Mouse (Mus musculus): ENCODE results near the gene Grap.
A peak's percentile ranks its signal among the peaks of the same experiment; 100 is the strongest.

Grap gene

DNA sequence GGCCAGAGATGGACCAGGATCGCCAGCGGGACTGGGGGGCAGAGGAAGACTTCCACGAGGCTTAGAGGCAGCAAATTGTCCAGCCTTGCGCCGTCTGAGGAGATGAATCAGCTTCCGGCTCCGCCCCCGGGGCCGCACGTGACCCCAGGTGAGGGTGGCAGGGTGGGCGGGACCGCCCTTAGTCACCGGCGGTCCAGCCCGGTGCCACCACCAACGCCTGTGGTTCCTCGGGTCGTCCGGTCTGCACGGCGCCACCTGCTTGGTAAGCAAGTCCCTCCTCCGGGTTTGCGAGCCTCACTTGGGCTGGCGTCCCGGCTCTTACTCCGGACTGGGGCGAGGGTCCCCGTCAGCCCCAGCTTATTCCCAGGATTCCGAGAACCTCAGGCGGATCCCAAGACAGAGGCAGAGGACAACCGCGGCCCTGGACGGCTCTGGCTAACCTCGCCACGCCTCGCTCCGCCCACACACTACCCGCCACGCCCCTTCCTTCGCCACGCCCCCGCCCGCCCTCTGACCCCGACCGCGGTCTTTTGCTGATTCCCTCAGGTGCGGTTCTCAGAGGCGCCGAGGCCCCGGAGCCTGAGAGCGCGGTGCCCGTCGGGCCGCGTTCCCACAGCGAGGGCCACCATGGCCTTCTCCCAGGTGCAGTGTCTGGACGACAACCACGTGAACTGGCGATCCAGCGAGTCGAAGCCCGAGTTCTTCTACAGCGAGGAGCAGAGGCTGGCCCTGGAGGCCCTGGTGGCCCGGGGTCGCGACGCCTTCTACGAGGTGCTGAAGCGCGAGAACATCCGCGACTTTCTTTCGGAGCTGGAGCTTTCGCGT, 31.1 kb downstream of the Grap start, which contains the start of gene Fam83g:
Fam83g (plus strand) TSS at position 185 of the 825 bp plus-strand sequence.
- peak; percentile 87 for DNase-seq (ENCODE audit: low read depth)

DNA sequence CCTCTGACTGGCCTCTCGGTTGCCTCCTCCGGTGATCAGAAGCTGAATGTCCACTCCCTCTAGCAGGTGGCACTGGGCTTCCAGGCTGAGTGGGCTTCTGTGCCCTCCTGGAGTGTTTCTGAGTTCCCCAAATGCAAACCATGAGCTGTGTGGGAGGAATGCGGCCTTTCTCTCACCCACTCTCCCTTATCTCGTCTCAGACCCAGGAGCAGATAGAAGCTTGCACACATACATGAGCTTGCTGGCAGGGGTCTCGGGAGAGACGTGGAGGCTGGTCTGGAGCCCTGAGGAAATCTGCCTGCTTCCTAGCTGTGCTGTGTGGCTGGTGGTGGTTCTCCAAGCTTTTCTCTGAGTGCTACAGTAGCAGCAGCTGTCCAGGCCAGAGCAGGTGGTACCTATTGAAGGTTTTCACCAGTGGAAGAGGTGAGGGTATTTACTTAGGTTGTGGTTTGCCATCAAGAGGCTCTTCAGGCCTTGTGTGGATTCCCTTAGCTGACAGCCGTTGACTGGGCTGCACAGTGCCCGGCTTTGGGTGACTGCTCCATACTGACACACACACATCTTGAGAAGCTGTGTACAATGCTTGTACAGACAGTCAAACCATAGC, 32.2 kb downstream of the Grap start:
- DNase-seq (ENCODE audit: low read depth): no peak

DNA sequence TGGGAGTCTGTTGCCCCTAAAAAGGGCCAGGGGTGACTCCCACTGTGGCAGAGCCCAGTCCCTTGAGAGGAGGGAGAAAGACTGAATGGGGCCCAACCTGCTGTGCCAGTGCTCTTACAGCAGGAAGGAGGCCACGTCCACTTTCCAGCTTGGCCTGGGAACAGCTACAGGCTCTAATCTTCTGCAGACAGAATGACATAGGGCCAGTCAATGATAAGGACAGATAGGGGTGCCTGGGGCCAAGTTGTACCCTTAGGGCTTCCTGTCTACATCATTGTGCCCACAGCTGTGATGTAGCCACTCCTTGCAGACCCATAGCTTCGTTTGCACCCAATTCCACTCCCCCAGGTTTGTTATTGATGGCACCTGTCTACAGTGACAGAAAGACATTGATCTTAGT, 33.1 kb downstream of the Grap start:
- no peak for DNase-seq (ENCODE audit: low read depth)

DNA sequence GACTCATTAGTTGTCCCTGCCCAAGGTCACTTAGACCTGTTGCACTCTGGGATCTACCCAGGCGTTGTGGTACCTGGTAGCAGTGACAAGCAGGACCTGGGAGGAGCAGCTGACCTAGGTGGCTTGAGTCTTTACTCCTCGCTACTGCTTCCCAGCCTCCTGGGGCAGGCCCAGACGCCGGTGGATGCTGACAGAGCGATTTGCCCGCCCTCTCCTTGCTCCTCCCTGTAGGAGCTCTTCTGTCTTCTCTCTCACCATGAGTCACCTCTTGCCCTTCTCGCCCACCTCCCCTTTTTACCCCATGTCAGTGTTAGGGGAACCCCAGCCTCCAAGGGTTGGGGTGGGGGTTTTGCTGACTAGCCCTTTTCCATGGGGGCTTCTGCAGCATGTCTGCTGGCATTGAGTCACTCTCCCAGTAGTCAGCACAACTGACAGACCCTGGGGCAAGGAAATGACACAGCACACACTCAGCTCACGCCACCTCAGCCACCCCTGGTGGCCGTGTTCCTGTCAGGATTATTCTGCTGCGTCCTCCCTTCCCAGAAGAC, 33.9 kb downstream of the Grap start:
- DNase-seq (ENCODE audit: low read depth): no peak

DNA sequence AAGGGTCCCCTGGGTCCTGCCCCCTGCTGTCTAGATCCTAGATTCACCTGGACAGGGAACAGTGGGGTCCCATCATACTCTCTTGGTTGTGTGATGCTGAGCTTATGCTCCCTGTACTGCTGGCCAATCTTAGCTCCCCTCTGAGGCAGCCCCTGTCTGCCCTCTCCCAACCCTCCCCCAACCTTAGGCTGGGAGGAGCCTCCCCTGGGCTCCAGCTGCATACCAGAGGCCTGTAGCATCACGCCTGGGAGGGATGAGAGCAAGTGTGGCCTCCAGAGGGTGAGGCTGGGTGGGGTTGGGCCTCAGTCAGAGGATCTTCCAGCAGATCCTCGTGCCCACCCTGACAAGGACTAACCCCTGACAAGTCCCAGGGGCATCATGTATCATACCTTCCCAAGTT, 34.5 kb downstream of the Grap start:
- DNase-seq (ENCODE audit: low read depth): no peak

DNA sequence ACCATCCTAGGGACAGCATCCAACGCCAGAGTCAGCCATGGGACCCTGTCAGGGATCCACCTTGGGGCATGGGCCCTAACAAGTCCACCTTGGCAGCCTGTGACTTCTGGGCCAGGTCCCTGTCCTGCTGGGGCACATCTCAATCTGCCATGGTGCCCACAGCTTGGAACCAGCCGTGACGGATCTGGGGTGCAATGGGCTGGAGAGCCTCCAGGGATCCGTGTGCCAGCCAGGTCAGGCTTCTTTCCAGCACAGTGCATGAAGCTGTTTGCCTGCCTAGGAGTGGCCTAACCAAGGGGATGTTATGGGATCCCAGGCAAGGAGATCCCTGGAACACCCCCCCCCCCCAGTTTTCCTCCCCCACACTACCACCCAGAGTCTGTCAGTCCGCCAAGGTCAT, 39.9 kb downstream of the Grap start:
- no peak for DNase-seq (ENCODE audit: low read depth)

DNA sequence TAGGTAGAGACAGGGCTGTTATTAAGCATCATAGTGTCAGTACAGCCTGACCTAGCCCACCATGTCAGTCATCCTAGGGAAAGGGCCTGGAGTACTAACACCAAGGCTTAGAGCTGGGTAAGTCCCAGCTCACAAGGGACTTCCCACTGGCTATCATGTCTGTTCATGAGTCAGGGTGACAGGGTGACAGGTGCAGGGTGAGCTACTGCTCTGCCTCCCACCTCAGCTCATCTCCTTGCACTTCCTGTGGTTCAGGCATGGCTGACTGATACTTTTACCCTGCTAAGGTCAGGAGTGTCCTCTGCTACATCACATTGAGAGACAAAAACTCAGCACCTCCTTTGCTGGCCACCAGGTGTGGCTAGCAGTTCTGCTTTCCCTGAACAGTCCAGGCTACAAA, 45.8 kb downstream of the Grap start:
- DNase-seq (ENCODE audit: low read depth): peak; percentile 62

DNA sequence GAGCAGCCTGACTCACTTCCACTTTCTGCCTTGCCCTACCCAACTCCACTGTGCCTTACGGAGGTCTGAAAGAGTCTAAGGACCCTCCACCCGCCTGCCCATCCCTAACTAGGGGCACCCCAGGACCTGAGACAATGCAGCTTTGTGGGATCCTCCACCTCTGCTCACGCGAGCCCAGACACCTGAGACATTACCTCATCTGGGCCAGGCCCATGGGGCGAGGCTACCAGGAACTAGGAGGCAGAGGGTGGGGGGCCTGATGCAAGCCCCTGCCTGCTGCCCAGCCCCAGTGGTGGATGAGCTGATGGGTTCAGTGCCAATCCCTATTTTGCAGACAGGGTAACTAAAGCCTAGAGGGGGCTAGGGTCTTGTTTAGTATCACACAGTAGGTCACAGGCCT, 46.4 kb downstream of the Grap start:
- DNase-seq (ENCODE audit: low read depth): no peak

DNA sequence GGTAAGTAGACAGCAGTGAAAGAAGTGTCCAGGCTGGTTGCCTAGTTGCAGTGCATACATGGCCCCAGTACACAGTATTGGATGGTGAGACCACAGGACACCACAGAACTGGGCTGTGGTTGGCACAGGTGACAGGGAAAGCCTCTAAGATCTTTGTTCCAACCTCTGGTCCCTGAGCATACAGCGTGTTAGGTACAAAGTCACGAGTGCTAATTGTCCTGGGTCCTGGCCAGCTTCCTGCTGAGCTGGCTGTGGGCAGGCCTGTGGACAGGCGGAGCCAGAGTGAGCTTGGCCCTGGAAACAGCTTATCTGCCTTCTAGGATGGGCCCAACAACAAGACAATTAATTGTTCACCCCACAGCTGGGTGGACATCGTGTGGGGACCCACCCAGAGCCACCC, 46.9 kb downstream of the Grap start:
- DNase-seq (ENCODE audit: low read depth): no peak

DNA sequence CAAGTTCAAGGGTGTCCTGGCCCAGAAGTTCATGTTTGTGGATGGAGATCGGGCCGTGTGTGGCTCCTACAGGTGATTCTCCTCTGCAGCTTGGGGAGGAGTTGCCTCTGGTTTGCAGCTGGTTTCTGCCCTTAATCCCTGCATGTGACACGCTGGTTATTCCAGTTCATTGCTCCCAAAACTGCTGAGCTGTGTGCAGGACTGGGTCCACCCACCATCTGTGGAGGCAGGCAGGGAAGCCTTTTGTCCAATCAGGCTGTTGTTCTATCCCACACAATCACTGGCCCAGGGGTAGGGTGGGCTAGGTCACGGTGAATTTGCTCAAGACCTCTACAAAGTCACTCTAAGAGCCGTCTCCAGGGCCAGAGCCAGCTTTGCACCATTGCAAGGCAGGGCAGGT, 48.6 kb downstream of the Grap start:
- no peak for DNase-seq (ENCODE audit: low read depth)

DNA sequence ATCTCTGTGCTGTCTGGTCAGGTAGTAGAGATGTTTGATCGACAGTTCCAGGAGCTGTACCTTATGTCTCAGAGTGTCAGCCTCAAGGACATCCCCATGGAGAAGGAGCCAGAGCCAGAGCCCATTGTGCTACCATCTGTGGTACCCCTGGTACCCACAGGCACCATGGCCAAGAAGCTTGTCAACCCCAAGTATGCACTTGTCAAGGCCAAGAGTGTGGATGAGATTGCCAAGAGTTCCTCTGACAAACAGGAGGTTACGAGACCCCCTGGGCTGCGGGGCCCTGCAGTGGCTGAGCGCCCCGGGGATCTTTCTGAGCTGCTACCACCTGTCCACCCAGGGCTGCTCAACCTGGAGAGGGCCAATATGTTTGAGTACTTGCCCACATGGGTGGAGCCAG, 49.4 kb downstream of the Grap start:
- DNase-seq (ENCODE audit: low read depth): no peak

DNA sequence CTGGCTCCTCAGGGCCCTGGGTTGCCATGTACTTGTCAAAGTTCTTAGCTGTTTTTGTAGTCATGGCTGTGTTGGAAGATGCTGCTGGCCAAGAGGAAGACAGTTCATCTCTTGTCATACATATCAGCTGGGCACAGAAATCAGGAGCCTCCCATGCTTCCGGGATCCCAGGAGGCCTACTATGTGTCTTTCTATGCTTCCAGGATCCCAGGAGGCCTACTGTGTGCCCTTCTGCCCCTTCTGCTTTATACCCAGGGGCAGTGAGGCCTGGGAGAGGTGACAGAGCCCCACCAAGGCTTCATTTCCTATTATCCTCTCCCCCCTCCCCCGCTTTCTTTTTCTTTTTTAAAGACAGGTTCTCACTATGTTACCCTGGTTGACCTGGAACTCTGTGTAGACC, 52.5 kb downstream of the Grap start:
- no peak for DNase-seq (ENCODE audit: low read depth)

DNA sequence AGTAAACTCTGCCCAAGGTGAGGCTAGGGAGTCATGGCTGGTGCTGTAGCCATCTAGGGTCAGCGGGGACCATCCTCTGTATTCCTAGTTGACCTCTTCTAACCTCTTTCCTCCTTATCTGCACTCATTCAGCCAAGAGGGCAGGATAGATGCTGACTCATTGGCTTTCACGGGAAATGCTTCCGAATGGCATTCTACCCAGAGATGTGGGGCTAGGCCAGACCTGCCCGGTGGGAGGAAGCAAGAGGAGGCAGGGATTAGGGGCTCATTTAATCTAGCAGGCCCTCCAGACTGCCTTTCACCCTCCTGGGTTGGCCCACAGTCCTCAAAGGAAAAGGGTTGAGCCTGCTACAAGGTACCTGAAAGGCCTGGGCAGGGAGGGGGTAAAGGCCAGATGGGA, 53.2 kb downstream of the Grap start:
- DNase-seq (ENCODE audit: low read depth): no peak

DNA sequence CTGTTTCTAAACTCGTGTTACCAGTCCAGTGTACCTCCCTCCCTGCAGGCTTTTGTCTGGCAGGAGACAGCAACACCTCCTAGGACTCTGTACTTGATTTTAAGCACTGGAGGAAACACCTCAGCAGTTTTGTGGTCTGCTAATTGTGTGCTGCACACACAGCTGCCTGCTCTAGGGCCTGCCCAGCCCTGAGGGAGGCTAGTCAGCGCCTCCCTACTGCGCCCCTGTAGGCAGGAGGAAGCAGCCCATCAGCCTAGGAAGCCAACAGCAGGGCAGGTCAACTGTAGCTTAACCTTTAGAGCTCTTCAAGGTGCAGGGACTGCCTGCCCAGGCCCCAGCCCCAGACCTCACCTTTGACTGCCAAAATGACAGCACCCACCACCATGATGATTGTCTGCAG, 55.9 kb downstream of the Grap start:
- peak; percentile 24 for DNase-seq (ENCODE audit: low read depth)

DNA sequence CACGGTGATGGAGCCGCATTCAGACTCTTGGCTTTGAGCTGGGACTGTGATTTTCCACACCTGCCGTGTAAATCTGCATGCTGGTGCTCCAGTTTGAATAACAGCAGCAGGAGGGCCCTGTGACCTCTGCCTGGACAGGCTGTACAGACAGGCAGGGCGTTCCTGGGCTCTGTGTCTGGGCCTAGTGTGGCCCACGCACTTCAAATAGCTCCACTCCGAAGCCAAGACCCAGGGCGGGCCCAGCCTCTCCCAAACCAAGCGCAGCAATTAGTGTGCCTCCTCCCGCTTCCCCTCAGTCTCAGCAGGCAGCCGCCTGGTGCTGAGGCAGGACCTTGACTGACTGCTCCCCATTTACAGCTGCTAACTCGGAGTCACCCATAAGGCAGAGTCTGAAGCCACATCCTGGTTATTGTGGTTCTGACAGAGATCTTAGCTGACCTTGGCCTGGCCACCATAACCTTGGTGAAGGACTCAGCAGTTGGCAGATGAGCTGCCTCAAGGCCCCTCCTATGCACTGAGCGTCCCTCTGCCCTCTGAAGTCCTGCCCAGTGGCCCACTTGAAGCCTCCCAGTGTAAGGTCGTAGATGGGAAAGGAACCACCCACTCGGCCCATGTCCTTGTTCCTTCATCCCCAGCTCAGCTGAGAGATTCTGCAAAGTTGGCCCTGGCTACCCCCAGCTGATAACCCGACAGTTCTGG, 60.2 kb downstream of the Grap start:
- no peak for DNase-seq (ENCODE audit: low read depth)

DNA sequence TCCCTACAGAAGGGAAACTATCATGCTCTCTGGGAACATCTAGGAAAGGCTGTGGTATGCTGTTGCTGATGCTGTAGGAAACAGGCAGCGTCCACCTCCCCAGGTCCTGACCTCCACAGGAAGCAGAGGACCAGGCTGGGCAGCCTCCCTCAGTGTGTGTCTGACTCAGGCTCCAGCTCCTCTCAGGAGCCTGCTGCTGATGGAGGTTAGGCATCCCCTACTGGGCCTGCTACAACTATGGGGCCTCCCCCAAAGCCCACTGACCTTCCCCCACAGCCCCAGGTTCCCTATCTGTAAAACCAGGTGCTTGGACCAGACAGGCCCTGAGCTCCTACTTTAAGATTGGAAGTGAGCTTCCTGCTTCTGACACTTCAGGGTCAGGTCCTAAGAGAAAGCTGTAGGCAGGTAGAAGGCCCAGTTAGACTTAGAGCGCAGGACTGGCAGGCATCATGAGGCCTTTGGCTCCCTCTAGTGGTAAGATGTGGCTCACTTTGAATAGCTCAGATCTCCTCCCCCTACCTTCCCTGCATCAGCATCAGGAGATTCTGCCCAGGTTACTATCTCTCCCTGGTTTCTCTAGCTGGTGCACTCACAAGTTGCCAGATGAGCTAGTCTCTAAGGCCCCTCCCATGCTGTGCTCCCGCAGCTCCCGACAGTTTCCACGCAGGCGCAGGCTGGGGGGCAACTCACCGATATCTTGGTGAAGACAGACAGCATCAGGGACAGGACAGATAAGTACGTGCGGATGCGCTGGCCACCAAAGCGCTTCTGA, 61.5 kb downstream of the Grap start:
- DNase-seq (ENCODE audit: low read depth): peak; percentile 93

DNA sequence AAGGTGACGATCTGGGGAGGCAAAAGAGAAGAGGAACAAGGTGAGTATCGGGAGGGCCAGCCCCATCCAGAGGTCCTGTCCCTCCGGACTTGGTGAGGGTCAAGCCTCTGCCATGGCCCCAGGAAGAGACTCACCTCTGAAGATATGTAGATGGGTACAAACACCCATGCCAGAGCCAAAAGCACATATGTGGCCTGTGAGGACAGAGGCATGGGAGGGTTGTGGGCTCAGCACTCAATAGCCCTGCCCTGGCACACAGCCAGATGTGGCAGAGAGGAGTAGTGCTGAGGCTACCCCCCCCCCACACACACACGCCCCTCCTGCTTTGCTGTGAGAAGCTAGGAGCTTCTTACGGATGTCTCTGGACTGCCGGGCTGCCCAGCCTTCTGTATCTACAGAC, 62.1 kb downstream of the Grap start:
- DNase-seq (ENCODE audit: low read depth): peak; percentile 26

DNA sequence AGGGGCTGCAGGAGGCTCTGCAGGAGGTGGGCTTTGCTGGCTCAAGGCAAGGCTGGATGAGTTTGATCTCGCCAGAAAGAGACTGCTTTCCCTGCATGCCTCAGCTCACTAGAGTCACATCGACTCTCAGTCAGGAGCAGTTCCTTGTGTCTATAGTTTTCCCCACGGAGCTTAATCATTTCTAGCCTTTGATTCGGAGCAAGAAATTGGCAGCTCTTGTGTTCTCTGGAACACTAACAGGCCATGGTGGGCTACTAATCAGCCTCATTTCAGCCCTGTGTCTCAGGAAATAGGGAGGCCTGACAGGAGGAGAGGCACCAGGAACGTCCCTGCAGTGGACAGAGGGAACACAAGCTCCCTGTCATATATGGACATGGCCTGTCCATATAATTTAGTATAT, 64.9 kb downstream of the Grap start:
- no peak for DNase-seq (ENCODE audit: low read depth)

DNA sequence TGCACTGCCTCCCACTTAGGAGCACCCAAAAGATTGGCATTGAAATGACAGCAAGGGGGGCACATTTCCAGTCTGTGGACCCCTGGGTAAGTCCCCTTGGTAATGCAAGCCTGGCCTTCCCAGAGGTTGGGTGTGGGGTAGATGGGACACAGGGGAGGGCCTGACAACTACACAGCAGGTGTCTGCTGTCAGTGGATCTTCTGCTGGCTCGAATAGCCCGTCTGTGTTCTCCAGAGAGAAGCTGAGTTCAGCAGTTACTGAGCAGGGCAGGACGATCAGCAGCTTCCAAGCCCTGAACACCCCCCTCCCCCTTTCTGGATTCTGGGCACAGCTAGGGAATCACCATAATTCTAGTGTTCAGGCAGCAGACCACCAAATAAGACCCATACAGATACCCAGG, 66.3 kb downstream of the Grap start:
- no peak for DNase-seq (ENCODE audit: low read depth)

DNA sequence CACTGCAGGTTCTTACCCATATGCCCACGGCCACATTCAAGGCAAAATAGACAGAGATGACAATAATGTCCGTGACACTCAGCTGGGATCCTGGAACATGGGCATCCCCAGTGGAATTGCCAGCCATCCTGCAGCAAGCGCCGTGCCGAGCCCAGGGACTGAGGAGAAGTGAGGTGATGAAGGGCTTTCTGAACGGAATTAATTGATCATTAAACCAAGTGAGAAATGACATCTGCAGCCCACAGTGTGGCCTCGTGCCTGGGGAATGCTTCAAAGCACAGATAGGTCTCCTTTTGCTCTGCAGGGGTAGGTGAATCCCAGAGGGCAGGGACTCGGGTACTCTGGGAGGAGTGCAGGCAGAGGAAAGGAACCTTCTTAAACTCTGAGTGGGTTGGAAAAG, 66.8 kb downstream of the Grap start:
- DNase-seq (ENCODE audit: low read depth): no peak

DNA sequence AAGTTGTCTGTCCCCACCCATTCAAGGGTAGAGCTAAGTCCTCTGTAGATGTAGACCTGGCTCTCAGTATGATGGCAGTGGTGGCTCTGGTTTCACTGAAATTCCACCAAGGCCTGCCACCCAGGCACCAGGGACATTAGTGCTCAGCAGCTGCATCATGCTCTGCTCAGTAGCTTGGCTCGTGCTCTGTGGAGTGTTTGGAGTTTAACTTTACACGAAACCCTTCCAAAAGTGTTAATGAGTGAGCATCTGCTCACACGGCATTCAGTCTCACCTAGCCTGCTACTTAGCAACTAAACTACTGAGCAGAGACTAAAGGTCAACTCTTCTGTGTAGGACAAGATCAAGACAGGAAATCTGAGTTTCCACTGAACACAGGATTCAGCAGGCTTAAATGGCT, 67.6 kb downstream of the Grap start, which contains the start of gene Slc5a10:
Slc5a10 (minus strand) TSS at position 191 of the 400 bp plus-strand sequence.
- DNase-seq (ENCODE audit: low read depth): no peak

DNA sequence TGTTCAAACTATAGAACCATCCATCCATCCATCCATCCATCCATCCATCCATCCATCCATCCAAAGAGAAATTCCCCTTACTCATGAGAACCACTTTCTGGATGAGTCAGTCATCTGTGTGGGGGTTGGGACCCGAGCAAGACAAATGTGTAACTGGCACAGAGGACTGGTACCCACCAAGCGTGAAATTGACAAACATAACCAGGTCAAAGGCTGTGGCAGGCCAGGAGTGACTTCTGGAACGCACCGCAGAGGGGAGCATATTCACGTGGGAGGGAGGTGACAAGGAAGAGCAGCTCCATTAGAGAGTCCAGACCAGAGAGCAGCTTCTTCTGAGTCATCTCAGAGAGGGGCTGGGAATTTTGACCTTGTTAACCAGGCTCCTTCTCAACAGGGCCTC, 69.0 kb downstream of the Grap start:
- DNase-seq (ENCODE audit: low read depth): no peak
